Mouse (Mus musculus) liver, adult 10 weeks (tissue): ENCODE measurements around the gene Nfx1. TPM values are rescaled to one million over a fixed set of nuclear protein-coding genes. Genes with fewer than 3 reads are reported as not detected.

Experiments used
- polyA plus RNA-seq: library from polyadenylated mRNA; stranded (reverse); fragments of 350-450 nt; fragmentation: Illumina TruSeq; extraction: RNeasy Lipid Tissue Mini Kit (QIAGEN cat#74804); gene quantifications from one replicate; pipeline ENCODE4 v1.2.3, GENCODE M21; 2014; ENCODE audit warnings: low read depth, low replicate concordance

Gene Nfx1
- polyA plus RNA-seq, result 31.2 TPM

GRCm38 (mm10) chr4:40970842-40971701, at the start of gene Nfx1:
TSS of gene Nfx1 (plus strand) at chr4:40970906.

GRCm38 (mm10) chr4:40948160-40948708, 22.5 kb upstream of the Nfx1 start, which contains the start of the genes Bag1 and Chmp5:
TSS of gene Bag1 (minus strand) at chr4:40948294.
TSS of gene Chmp5 (plus strand) at chr4:40948407.

GRCm38 (mm10) chr4:41047524-41048271, 77.0 kb downstream of the Nfx1 start, which contains the start of gene Aqp7:
TSS of gene Aqp7 (minus strand) at chr4:41048139.

Other genes with a start within 250 kb of the Nfx1 start
- gene Dnaja1, start 248.8 kb upstream of the Nfx1 start, polyA plus RNA-seq, result 639 TPM
- 72.9 TPM for gene Smu1, start 213.0 kb upstream of the Nfx1 start, polyA plus RNA-seq
- 23.9 TPM for gene B4galt1, start 116.9 kb upstream of the Nfx1 start, polyA plus RNA-seq
- not detected for gene Spink4, start 50.9 kb upstream of the Nfx1 start, polyA plus RNA-seq
- gene Bag1, start 22.6 kb upstream of the Nfx1 start, polyA plus RNA-seq, result 180 TPM
- gene Chmp5, start 22.5 kb upstream of the Nfx1 start, polyA plus RNA-seq, result 112 TPM
- not detected for gene Aqp7, start 77.2 kb downstream of the Nfx1 start, polyA plus RNA-seq
- not detected for gene Aqp3, start 127.3 kb downstream of the Nfx1 start, polyA plus RNA-seq
- 0.74 TPM for gene Nol6, start 153.5 kb downstream of the Nfx1 start, polyA plus RNA-seq
- gene Ube2r2, start 164.8 kb downstream of the Nfx1 start, polyA plus RNA-seq, result 171 TPM